10 mouse cellular contexts compared by ENCODE assay signal in genomic region chr3:120786659-120787058, GRCm38 (mm10).
DNase-seq lines count a peak whose midpoint lies in the region; TF ChIP-seq lines count a peak whose summit lies in the region.
"Had no signal": no experiment of that assay in that cellular context is flagged by ENCODE, and none has a peak within 500 bp of the region (broad histone marks: within the 10 kb centered on the region; RNA-seq: fewer than 3 reads in every experiment).

No protein-coding gene starts in this region.

- DNase-seq in gastrocnemius, adult 2 months: peak; percentile 15
- no peak for DNase-seq in gastrocnemius, postnatal 25 days
- DNase-seq in adrenal gland, postnatal 14 days: peak; percentile 9
- DNase-seq in heart, postnatal 36 days: peak; percentile 27 to 48
- DNase-seq in left cerebral cortex, postnatal 36 days (ENCODE audit: low spot score in 2 of 2): peak; percentile 35 to 49
- no peak for DNase-seq in kidney, adult 9 months
- no peak for DNase-seq in spleen, postnatal 36 days (ENCODE audit: low spot score in 2 of 2)
- DNase-seq in B cell, adult 2 months: no peak
- DNase-seq: kidney, adult 2 months had no signal

- intact Hi-C loops in gastrocnemius, adult 2 months (cut with DNase I): no loop called here
- intact Hi-C loops in heart, postnatal 36 days (cut with DNase I): no loop called here
- intact Hi-C loops in left cerebral cortex, postnatal 36 days (cut with DNase I): loop anchor here (5.0 kb wide), 1 partner anchor 101 kb away; no protein-coding TSS in a partner anchor

- TF ChIP-seq CTCF in gastrocnemius, adult 2 months (IDR thresholded peaks at IDR 0.05): no peak

- no peak overlapping the region for H3K4me3 ChIP-seq in gastrocnemius, adult 2 months

- no peak overlapping the region for H3K27ac ChIP-seq in gastrocnemius, adult 2 months
- H3K27ac ChIP-seq: macrophage had no signal

Comparison
In these comparisons a context has a peak if more than half of its experiments do, and no peak if none do; other contexts are left out.
1. DNase-seq: peak in gastrocnemius, adult 2 months (single experiment), adrenal gland, postnatal 14 days (single experiment), heart, postnatal 36 days (2 of 2) and left cerebral cortex, postnatal 36 days (2 of 2); none in gastrocnemius, postnatal 25 days (single experiment), kidney, adult 9 months (single experiment), spleen, postnatal 36 days (0 of 2) and B cell, adult 2 months (0 of 2).